Mouse (Mus musculus) heart, postnatal 0 days (tissue): Measurements from ENCODE around the gene Nkain4. TPM values are rescaled to one million over a fixed set of nuclear protein-coding genes. Genes with fewer than 3 reads are reported as not detected.
A peak's percentile ranks its signal among the peaks of the same experiment; 100 is the strongest.

Experiments
- ATAC-seq: fragments of 200-750 bp; cut with Nextera tagmentation; 2 replicates; pipeline ENCODE4 v1.8.0; 2017; ENCODE audit warnings: low read depth, moderate number of reproducible peaks, moderate library complexity; ENCODE audit not compliant: insufficient read depth
- DNase-seq: peaks from one replicate; pipeline ENCODE4 v3.0.0-alpha.2; 2016; ENCODE audit warnings: low spot score
- H3K27ac ChIP-seq: fragments of 300-500 bp; sonication (generic); 2 replicates; pipeline ENCODE4 v1.5.1; 2014; ENCODE audit warnings: low read depth, mild to moderate bottlenecking
- H3K27me3 ChIP-seq: fragments of 300-500 bp; sonication (generic); 2 replicates; pipeline ENCODE4 v1.6.1; 2014; ENCODE audit warnings: low read length, mixed read lengths; ENCODE audit not compliant: control insufficient read depth, insufficient read depth
- H3K36me3 ChIP-seq: fragments of 300-500 bp; sonication (generic); replicated peaks from 2 replicates; pipeline ENCODE4 v1.6.1; 2014; ENCODE audit warnings: low read length, mixed read lengths; ENCODE audit not compliant: control insufficient read depth, insufficient read depth
- H3K4me1 ChIP-seq: fragments of 300-500 bp; sonication (generic); 2 replicates; pipeline ENCODE4 v1.6.1; 2014; ENCODE audit warnings: antibody characterized with exemption; ENCODE audit not compliant: control insufficient read depth, insufficient read depth
- H3K4me2 ChIP-seq: fragments of 300-500 bp; sonication (generic); 2 replicates; pipeline ENCODE4 v1.6.1; 2014; ENCODE audit warnings: low read depth, mild to moderate bottlenecking, low read length, moderate library complexity
- H3K4me3 ChIP-seq: fragments of 300-500 bp; sonication (generic); 2 replicates; pipeline ENCODE4 v1.5.1; 2014; ENCODE audit warnings: low read depth, low read length
- H3K9ac ChIP-seq: fragments of 300-500 bp; sonication (generic); replicated peaks from 2 replicates; pipeline ENCODE4 v1.6.1; 2014; ENCODE audit warnings: low read depth, low read length, mixed read lengths
- H3K9me3 ChIP-seq: fragments of 300-500 bp; sonication (generic); replicated peaks from 2 replicates; pipeline ENCODE4 v1.6.1; 2016; ENCODE audit warnings: low read length; ENCODE audit not compliant: control insufficient read depth
- CTCF ChIP-seq: IDR thresholded peaks from 2 replicates; pipeline ENCODE4 v1.5.1; 2016; ENCODE audit warnings: antibody characterized with exemption, control low read depth, low read depth
- EP300 ChIP-seq: IDR thresholded peaks from 2 replicates; pipeline ENCODE4 v1.6.1; 2016; ENCODE audit warnings: antibody characterized with exemption, low read depth
- WGBS: fragments of 180-500 bp; shearing (Covaris S2); extraction: QIAGEN DNeasy Blood & Tissue Kit; methylation state at CpG from one replicate; pipeline ENCODE4 v1.1.7; 2014; 5-methylcytosine and 5-hydroxymethylcytosine counted together
- polyA plus RNA-seq: library from polyadenylated mRNA; unstranded; fragments of >200 nt; fragmentation: Nextera tagmentation; extraction: Ambion mirVana; gene quantifications from 2 replicates; pipeline ENCODE4 v1.2.1, GENCODE M21; 2015
- total RNA-seq: library from RNA; depleted of rRNA; stranded (reverse); fragments of >200 nt; gene quantifications from 2 replicates; pipeline ENCODE4 v1.2.3, GENCODE M21; 2014; ENCODE audit warnings: low replicate concordance; rRNA removed

Nkain4 gene
- total RNA-seq: 8.6 and 9.8 TPM in 2 replicates
- polyA plus RNA-seq: 27.6 and 29.6 TPM in 2 replicates

GRCm38 (mm10) chr2:180954061-180955047 lies at the start of gene Nkain4:
Gene Nkain4 (minus strand): TSS chr2:180954699.
- H3K36me3 ChIP-seq: no peaks in the 10 kb centered on the region
- H3K4me3 ChIP-seq: peak within 1 kb of the TSS; percentile 53
- peak within 1 kb of the TSS; percentile 56; the same call in 1 of the 2 replicates for H3K27ac ChIP-seq
- ATAC-seq (peak; percentile 73), DNase-seq (peak; percentile 49)
- H3K9me3 ChIP-seq: no peaks in the 10 kb centered on the region
- no peaks in the 10 kb centered on the region; the same call in none of the 2 replicates for H3K4me1 ChIP-seq
- WGBS: 2% methylated on average over 52 of the region's 52 CpGs
- peak within 1 kb of the TSS; percentile 14; the same call in 1 of the 2 replicates for H3K9ac ChIP-seq
- TF ChIP-seq EP300 (no peak), CTCF (no peak; the same call in 1 of the 2 replicates)
- peak within 1 kb of the TSS; percentile 88 for H3K4me2 ChIP-seq
- H3K27me3 ChIP-seq: peaks cover 10% of the 10 kb centered on the region

GRCm38 (mm10) chr2:180996905-180997304 lies 42.4 kb upstream of the Nkain4 start:
- Histone ChIP-seq H3K4me2 (no peak overlapping the region), H3K9me3 (no peaks in the 10 kb centered on the region), H3K27ac (no peak overlapping the region), H3K9ac (no peak overlapping the region), H3K27me3 (0 out of 2 replicates have a peak, but pooled peaks cover 3% of the 10 kb centered on the region), H3K4me1 (no peaks in the 10 kb centered on the region), H3K36me3 (no peaks in the 10 kb centered on the region), H3K4me3 (no peak overlapping the region)
- ATAC-seq (no peak), DNase-seq (no peak)
- WGBS: 62% methylated on average over 3 of the region's 3 CpGs
- TF ChIP-seq CTCF (no peak), EP300 (no peak)

GRCm38 (mm10) chr2:180996436-180996835 lies 41.9 kb upstream of the Nkain4 start:
- Histone ChIP-seq H3K4me1 (no peaks in the 10 kb centered on the region), H3K27ac (no peak overlapping the region), H3K4me2 (no peak overlapping the region), H3K36me3 (no peaks in the 10 kb centered on the region), H3K9ac (no peak overlapping the region), H3K4me3 (no peak overlapping the region), H3K9me3 (no peaks in the 10 kb centered on the region), H3K27me3 (0 out of 2 replicates have a peak, but pooled peaks cover 3% of the 10 kb centered on the region)
- WGBS: 14% methylated on average over 5 of the region's 5 CpGs
- ATAC-seq (0 out of 2 replicates have a peak, but pooled peaks have one; percentile 19), DNase-seq (peak; percentile 47)
- TF ChIP-seq EP300 (no peak), CTCF (peak; percentile 85)

GRCm38 (mm10) chr2:180995457-180995856 lies 41.0 kb upstream of the Nkain4 start:
- no peak overlapping the region for H3K4me2 ChIP-seq
- no peak for ATAC-seq
- no peak for DNase-seq
- no peak overlapping the region for H3K27ac ChIP-seq
- H3K9ac ChIP-seq: no peak overlapping the region
- no peaks in the 10 kb centered on the region for H3K9me3 ChIP-seq
- no peak overlapping the region for H3K4me3 ChIP-seq
- no peak for TF ChIP-seq CTCF
- no peak for TF ChIP-seq EP300
- H3K36me3 ChIP-seq: no peaks in the 10 kb centered on the region
- H3K27me3 ChIP-seq: 0 out of 2 replicates have a peak, but pooled peaks cover 3% of the 10 kb centered on the region
- H3K4me1 ChIP-seq: no peaks in the 10 kb centered on the region
- 70% methylated on average over 4 of the region's 4 CpGs for WGBS

- Histone ChIP-seq H3K4me3 (no peak overlapping the region), H3K9me3 (no peaks in the 10 kb centered on the region), H3K4me1 (no peaks in the 10 kb centered on the region), H3K27me3 (0 out of 2 replicates have a peak, but pooled peaks cover 3% of the 10 kb centered on the region), H3K9ac (no peak overlapping the region), H3K36me3 (no peaks in the 10 kb centered on the region), H3K4me2 (no peak overlapping the region), H3K27ac (no peak overlapping the region)
- TF ChIP-seq EP300 (no peak), CTCF (no peak)
- ATAC-seq (no peak), DNase-seq (no peak)
- WGBS: 36% methylated on average over 2 of the region's 2 CpGs
Measured at GRCm38 (mm10) chr2:180994360-180994759, 39.9 kb upstream of the Nkain4 start.
